Mouse (Mus musculus): ENCODE measurements at regions not wholly inside any gene's neighbourhood (a gene's known extent, or its start where the extent isn't known, plus 50 kb on each side); places are given as distances from the start of the nearest gene placed in this dataset.

DNA sequence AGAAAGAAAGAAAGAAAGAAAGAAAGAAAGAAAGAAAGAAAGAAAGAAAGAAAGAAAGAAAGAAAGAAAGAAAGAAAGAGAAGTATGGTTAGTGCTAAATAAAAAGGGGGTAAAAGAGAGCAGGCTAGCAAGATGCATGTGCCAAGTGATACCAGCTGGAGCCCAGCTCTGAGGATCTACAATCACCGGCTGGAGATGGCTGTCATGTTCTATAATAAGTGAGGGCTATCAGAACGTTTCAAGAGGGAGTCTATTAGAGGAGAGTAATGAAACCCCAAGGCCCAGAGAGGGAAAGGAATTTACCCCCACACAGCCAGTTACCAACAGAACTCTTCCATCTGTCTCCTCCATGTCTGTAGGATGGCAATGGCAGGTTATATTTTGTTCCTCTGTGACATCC lies 62.6 kb upstream of the Cplx2 start:
- TF ChIP-seq CTCF (IDR thresholded peaks at IDR 0.05; ENCODE audit: control insufficient read depth, insufficient read depth, insufficient replicate concordance, low read depth, low read length) = no peak
- TF ChIP-seq POLR2A (IDR thresholded peaks at IDR 0.05; ENCODE audit: control insufficient read depth, low read depth, low read length) = no peak
- Histone ChIP-seq H3K36me3 (ENCODE audit: control insufficient read depth, insufficient read depth, low read length) (no peaks in the 10 kb centered on the region), H3K4me3 (ENCODE audit: control insufficient read depth, low read depth, low read length) (no peak overlapping the region), H3K27me3 (ENCODE audit: control insufficient read depth, insufficient read depth, low read length) (no peaks in the 10 kb centered on the region), H3K4me1 (ENCODE audit: control insufficient read depth, insufficient read depth, low read length) (peaks cover 3% of the 10 kb centered on the region), H3K27ac (ENCODE audit: control insufficient read depth, insufficient read depth, low read depth, low read length) (no peak overlapping the region)

DNA sequence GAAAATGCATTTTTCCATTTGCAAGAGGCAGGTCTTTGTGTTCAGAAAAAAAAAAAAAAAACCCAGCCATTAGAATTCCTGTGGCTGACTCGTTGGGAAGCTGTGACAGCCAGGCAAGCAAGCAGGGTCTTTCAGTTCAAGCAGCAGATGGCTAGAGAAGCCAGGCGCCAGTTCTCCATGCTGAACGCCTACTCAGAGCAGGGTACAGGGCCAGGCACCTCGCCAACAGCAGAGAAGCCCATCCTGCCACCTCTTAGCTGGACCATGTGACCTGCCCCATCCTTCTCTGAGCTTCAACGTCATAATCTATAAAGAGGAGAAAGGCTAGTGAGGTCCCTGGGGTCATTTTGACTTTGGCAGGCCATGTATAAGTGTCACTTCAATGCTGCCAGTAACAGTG lies 61.8 kb upstream of the Cplx2 start:
- Histone ChIP-seq H3K4me1 (ENCODE audit: control insufficient read depth, insufficient read depth, low read length) (no peaks in the 10 kb centered on the region), H3K27me3 (ENCODE audit: control insufficient read depth, insufficient read depth, low read length) (no peaks in the 10 kb centered on the region), H3K4me3 (ENCODE audit: control insufficient read depth, low read depth, low read length) (no peak overlapping the region), H3K27ac (ENCODE audit: control insufficient read depth, insufficient read depth, low read depth, low read length) (no peak overlapping the region), H3K36me3 (ENCODE audit: control insufficient read depth, insufficient read depth, low read length) (no peaks in the 10 kb centered on the region)
- TF ChIP-seq CTCF (IDR thresholded peaks at IDR 0.05; ENCODE audit: control insufficient read depth, insufficient read depth, insufficient replicate concordance, low read depth, low read length) = no peak
- no peak for TF ChIP-seq POLR2A (IDR thresholded peaks at IDR 0.05; ENCODE audit: control insufficient read depth, low read depth, low read length)

DNA sequence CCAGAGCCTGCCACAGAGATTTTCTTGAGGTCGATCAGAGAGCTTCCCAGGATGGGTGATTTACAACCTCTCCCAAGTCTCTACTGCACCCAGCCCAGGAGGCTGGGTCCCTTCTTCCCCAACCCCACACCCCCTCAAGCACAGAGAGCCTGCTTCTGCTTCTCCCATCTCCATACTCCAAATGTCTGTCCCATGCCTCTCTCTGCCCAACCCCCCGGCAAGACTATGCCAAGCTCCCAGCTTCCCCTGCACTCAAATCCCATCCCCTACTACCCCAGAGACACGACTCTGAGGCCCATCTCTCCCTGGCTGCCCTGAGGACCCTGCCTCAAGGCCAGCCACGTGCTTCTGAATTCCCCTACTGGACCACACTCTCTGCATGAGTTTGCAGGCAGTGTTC lies 61.0 kb upstream of the Cplx2 start:
- TF ChIP-seq CTCF (IDR thresholded peaks at IDR 0.05; ENCODE audit: control insufficient read depth, insufficient read depth, insufficient replicate concordance, low read depth, low read length) (no peak), POLR2A (IDR thresholded peaks at IDR 0.05; ENCODE audit: control insufficient read depth, low read depth, low read length) (no peak)
- Histone ChIP-seq H3K4me3 (ENCODE audit: control insufficient read depth, low read depth, low read length) (no peak overlapping the region), H3K27me3 (ENCODE audit: control insufficient read depth, insufficient read depth, low read length) (no peaks in the 10 kb centered on the region), H3K36me3 (ENCODE audit: control insufficient read depth, insufficient read depth, low read length) (no peaks in the 10 kb centered on the region), H3K27ac (ENCODE audit: control insufficient read depth, insufficient read depth, low read depth, low read length) (no peak overlapping the region), H3K4me1 (ENCODE audit: control insufficient read depth, insufficient read depth, low read length) (no peaks in the 10 kb centered on the region)

DNA sequence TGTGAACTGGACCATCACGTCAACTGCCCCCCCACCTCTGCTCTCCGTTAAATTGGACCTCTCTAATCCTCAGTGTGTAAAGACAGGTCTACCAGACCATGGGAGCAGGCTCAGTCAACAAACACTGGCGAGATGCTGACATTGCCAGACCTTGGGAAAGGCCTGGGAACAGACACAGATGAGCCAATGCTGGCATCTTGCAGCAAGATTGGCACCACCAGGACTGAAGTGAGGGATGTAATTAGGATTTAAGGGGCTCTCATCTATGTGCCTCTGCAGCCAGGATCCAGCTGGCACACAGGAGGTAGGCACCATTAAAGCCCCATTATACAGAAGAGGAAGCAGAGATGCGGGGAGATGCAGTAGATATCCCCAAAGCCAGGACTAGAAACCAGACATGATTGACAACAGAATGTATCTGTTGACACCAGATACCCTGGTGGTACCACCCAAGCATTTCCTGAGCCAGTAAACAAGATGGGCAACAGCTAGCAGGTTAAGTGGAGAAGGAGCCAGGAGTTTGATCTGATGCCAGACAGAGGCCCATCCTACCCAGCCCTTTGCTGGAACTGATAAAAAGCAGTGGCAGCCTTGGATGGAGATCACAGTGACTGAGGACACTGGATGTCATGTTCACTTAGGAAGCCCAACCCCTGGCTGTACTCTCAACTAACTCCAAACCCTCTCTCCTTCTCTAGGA lies 59.7 kb upstream of the Cplx2 start:
- Histone ChIP-seq H3K4me1 (ENCODE audit: control insufficient read depth, insufficient read depth, low read length) (no peaks in the 10 kb centered on the region), H3K27me3 (ENCODE audit: control insufficient read depth, insufficient read depth, low read length) (no peaks in the 10 kb centered on the region), H3K36me3 (ENCODE audit: control insufficient read depth, insufficient read depth, low read length) (no peaks in the 10 kb centered on the region), H3K4me3 (ENCODE audit: control insufficient read depth, low read depth, low read length) (no peak overlapping the region), H3K27ac (ENCODE audit: control insufficient read depth, insufficient read depth, low read depth, low read length) (no peak overlapping the region)
- TF ChIP-seq POLR2A (IDR thresholded peaks at IDR 0.05; ENCODE audit: control insufficient read depth, low read depth, low read length) (no peak), CTCF (IDR thresholded peaks at IDR 0.05; ENCODE audit: control insufficient read depth, insufficient read depth, insufficient replicate concordance, low read depth, low read length) (no peak)

DNA sequence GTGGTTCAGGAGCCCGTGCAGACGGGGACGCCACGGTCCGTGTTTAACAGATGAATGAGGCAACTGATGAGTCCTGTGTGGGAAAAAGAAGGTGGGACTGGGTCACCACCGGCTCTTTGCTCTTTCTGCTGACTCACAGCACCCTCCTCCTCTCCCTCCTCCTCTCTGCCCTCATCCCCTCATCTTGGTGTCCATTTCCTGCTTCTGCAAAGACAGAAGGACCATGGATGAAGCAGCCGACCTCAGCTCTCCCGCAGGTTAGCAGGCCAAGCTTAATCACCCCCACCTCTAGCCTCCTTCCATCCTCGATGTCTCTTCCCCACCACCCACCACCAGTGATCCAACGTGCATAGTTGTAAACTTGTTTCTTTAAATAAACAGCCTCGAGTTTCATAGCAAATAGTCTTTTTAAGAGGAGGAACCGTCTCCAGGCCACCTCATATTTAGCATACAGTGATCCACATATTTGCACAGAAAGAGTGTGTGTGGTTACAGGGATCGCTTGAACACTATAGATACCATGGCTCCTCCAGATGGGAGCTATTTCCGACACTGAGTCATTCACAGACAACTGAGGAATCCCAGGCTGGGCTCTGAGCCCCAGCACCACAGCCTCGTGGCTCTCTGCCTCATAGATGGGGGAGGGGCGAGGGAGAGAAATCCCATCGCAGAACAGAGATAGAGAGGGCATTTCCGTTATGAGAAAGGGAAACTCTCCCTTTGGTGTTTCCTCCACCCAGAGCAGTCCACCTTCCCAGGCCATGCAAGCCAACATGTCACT lies 58.6 kb upstream of the Cplx2 start:
- TF ChIP-seq CTCF (IDR thresholded peaks at IDR 0.05; ENCODE audit: control insufficient read depth, insufficient read depth, insufficient replicate concordance, low read depth, low read length) = no peak
- no peak overlapping the region for H3K27ac ChIP-seq (ENCODE audit: control insufficient read depth, insufficient read depth, low read depth, low read length)

DNA sequence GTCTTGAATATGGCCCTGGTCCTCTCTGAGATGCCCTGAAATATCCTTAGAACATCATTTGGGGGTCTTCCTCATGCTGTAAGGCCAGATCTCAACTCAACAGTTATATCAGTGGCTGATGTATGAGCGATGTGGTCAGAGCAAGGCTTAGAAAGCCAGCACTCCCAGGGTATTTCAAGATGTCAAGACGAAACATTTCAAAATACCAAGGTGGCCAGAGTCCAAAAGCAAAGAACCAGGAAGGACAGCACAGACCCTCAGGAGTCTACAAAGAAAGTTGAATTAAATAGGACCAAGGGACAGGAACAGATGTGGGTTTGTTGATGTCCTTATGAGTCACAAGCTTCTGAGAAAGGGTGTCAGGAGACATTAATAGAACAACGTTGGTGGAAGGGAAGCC lies 55.8 kb upstream of the Cplx2 start:
- Histone ChIP-seq H3K36me3 (ENCODE audit: control insufficient read depth, insufficient read depth, low read length) (no peaks in the 10 kb centered on the region), H3K4me3 (ENCODE audit: control insufficient read depth, low read depth, low read length) (no peak overlapping the region), H3K4me1 (ENCODE audit: control insufficient read depth, insufficient read depth, low read length) (no peaks in the 10 kb centered on the region), H3K27me3 (ENCODE audit: control insufficient read depth, insufficient read depth, low read length) (no peaks in the 10 kb centered on the region), H3K27ac (ENCODE audit: control insufficient read depth, insufficient read depth, low read depth, low read length) (no peak overlapping the region)
- no peak for TF ChIP-seq CTCF (IDR thresholded peaks at IDR 0.05; ENCODE audit: control insufficient read depth, insufficient read depth, insufficient replicate concordance, low read depth, low read length)
- TF ChIP-seq POLR2A (IDR thresholded peaks at IDR 0.05; ENCODE audit: control insufficient read depth, low read depth, low read length) = no peak

More for the DNA sequence above, 58.6 kb upstream of the Cplx2 start:
- Histone ChIP-seq H3K4me3 (ENCODE audit: control insufficient read depth, low read depth, low read length) (no peak overlapping the region), H3K36me3 (ENCODE audit: control insufficient read depth, insufficient read depth, low read length) (no peaks in the 10 kb centered on the region), H3K27me3 (ENCODE audit: control insufficient read depth, insufficient read depth, low read length) (no peaks in the 10 kb centered on the region), H3K4me1 (ENCODE audit: control insufficient read depth, insufficient read depth, low read length) (no peaks in the 10 kb centered on the region)

DNA sequence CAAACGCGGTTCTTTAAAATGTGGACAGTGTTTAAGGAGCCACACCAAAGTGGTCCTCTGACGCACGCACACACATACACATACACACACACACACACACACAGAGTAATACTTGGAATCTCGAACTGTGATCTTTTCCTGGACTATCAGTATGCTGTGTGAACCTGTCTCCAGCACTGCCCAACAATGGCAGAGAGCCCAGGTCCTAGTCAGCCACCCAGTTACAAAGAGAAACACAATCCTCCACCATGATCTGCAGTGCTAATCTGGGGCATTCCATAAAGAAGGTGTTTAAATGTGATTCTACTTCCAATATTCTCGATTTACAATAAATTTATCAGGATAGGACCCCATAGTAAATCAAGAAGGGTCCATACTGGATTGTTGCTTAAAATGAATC lies 54.2 kb upstream of the Cplx2 start:
- H3K4me1 ChIP-seq (ENCODE audit: control insufficient read depth, insufficient read depth, low read length) = peaks cover 10% of the 10 kb centered on the region
- no peak overlapping the region for H3K4me3 ChIP-seq (ENCODE audit: control insufficient read depth, low read depth, low read length)
- H3K27ac ChIP-seq (ENCODE audit: control insufficient read depth, insufficient read depth, low read depth, low read length) = no peak overlapping the region
- H3K36me3 ChIP-seq (ENCODE audit: control insufficient read depth, insufficient read depth, low read length) = no peaks in the 10 kb centered on the region
- TF ChIP-seq CTCF (IDR thresholded peaks at IDR 0.05; ENCODE audit: control insufficient read depth, insufficient read depth, insufficient replicate concordance, low read depth, low read length) (no peak), POLR2A (IDR thresholded peaks at IDR 0.05; ENCODE audit: control insufficient read depth, low read depth, low read length) (no peak)
- H3K27me3 ChIP-seq (ENCODE audit: control insufficient read depth, insufficient read depth, low read length) = no peaks in the 10 kb centered on the region

Measured in testis, adult 2 months (tissue).